Mouse (Mus musculus) brain, embryonic 14.5 days (tissue): Measurements from ENCODE around the gene Rnd1.

ENCODE experiments used
- CTCF ChIP-seq: fragments of 200-500 bp; IDR thresholded peaks from 2 replicates; pipeline ENCODE4 v1.5.1; 2012; ENCODE audit warnings: inconsistent platforms, mild to moderate bottlenecking, moderate library complexity, borderline replicate concordance; ENCODE audit not compliant: insufficient read depth, insufficient read length; ENCODE audit errors: extremely low read depth
- POLR2A ChIP-seq: fragments of 200-500 bp; IDR thresholded peaks from 2 replicates; pipeline ENCODE4 v1.6.1; 2012; ENCODE audit warnings: mild to moderate bottlenecking, inconsistent platforms, borderline replicate concordance; ENCODE audit not compliant: poor library complexity, insufficient read depth, insufficient read length, severe bottlenecking; ENCODE audit errors: extremely low read depth

DNA sequence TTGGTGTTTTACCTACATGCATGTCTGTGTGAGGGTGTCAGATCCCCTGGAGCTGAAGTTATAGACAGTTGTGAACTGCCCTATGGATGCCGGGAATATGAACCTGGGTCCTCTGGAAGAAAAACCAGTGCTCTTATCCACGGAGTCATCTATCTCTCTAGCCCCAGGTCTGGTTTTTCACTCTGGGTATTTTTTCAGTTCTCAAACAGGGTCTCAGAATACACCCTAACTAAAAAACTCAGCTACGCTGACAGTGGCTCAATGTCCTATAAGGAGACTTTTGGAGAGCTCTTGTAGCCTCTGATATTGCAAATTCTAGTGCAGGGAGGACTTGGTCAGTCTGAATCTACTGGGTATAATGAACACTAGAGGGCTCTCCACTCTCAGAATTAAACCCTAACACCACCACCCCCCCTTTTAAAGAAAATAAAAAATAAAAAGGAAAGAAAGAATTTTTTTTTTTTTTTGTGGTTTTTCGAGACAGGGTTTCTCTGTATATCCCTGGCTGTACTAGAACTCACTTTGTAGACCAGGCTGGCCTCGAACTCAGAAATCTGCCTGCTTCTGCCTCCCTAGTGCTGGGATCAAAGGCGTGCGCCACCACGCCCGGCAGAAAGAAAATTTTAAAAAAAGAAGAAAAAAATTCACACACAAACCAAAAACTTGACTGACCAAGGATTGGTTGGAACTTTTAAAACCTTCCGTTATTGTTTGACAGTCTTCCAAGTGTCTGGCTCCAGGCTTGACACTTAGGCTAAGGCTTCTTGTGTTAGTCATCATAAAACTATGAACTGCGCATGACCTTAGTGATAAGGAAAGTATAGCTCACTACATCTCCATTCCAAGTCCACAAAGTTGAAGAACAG is 13.0 kb downstream of the Rnd1 start:
- TF ChIP-seq CTCF (peak; percentile 25; the same call in 1 of the 2 replicates), POLR2A (no peak)
